Mouse (Mus musculus) MEL (cell line): ENCODE measurements around the gene Ccdc121. TPM values are rescaled to one million over a fixed set of nuclear protein-coding genes. Genes with fewer than 3 reads are reported as not detected.

Experiments used
- DNase-seq: peaks from one replicate; pipeline ENCODE4 v3.0.0; 2011; ENCODE audit warnings: low read depth, low spot score
- H3K27ac ChIP-seq: 2 replicates; pipeline ENCODE4 v1.5.1; 2012; ENCODE audit warnings: low read depth, mild to moderate bottlenecking, control low read depth, low read length, moderate library complexity; ENCODE audit not compliant: control insufficient read depth
- H3K27me3 ChIP-seq, 2 experiments: fragments of 150-350 bp in 1 of 2; sonication (generic) in 1 of 2; 2 replicates each; pipeline ENCODE4 v1.6.1; 2012; ENCODE audit warnings: low read length in 2 of 2, mild to moderate bottlenecking in 2 of 2, improper control_type of control experiment in 1 of 2, moderate library complexity in 1 of 2; ENCODE audit not compliant: insufficient read depth in 2 of 2, control insufficient read depth in 1 of 2
- H3K36me3 ChIP-seq, 2 experiments: 2 replicates each; pipeline ENCODE4 v1.6.1; 2012 to 2014; ENCODE audit warnings: low read length in 2 of 2, improper control_type of control experiment in 1 of 2, inconsistent platforms in 1 of 2, mild to moderate bottlenecking in 1 of 2; ENCODE audit not compliant: insufficient read depth in 2 of 2, control insufficient read depth in 1 of 2
- H3K4me1 ChIP-seq, 2 experiments: fragments of 150-350 bp in 1 of 2; sonication (generic) in 1 of 2; 2 replicates each; pipeline ENCODE4 v1.6.1; 2012; ENCODE audit warnings: low read length in 2 of 2, improper control_type of control experiment in 1 of 2, mild to moderate bottlenecking in 1 of 2; ENCODE audit not compliant: insufficient read depth in 2 of 2, control insufficient read depth in 1 of 2
- H3K4me3 ChIP-seq, 2 experiments: fragments of 150-350 bp in 1 of 2; sonication (generic) in 1 of 2; 2 replicates each; pipeline ENCODE4 v1.5.1; 2012; ENCODE audit warnings: low read depth in 2 of 2, low read length in 2 of 2, mild to moderate bottlenecking in 2 of 2, moderate library complexity in 2 of 2, control low read depth in 1 of 2, improper control_type of control experiment in 1 of 2; ENCODE audit not compliant: control insufficient read depth in 1 of 2, insufficient read depth in 1 of 2
- H3K79me2 ChIP-seq: 2 replicates; pipeline ENCODE4 v1.6.1; 2012; ENCODE audit warnings: mild to moderate bottlenecking, low read length, moderate library complexity; ENCODE audit not compliant: control insufficient read depth, poor library complexity, insufficient read depth
- H3K9ac ChIP-seq: 2 replicates; pipeline ENCODE4 v1.6.1; 2012; ENCODE audit warnings: low read depth, mild to moderate bottlenecking, control low read depth, low read length, moderate library complexity; ENCODE audit not compliant: control insufficient read depth, poor library complexity, severe bottlenecking
- H3K9me3 ChIP-seq: fragments of 150-350 bp; sonication (generic); replicated peaks from 2 replicates; pipeline ENCODE4 v1.6.1; 2012; ENCODE audit warnings: mild to moderate bottlenecking, low read length, improper control_type of control experiment, moderate library complexity; ENCODE audit not compliant: insufficient read depth
- HCFC1 ChIP-seq: IDR thresholded peaks from 2 replicates; pipeline ENCODE4 v1.6.1; 2012; ENCODE audit warnings: low read depth, mild to moderate bottlenecking, inconsistent platforms, low read length, improper control_type of control experiment, moderate library complexity
- MAFK ChIP-seq: IDR thresholded peaks from 2 replicates; pipeline ENCODE4 v1.6.1; 2011; ENCODE audit warnings: low read depth, mild to moderate bottlenecking, low read length, improper control_type of control experiment, borderline replicate concordance
- MAX ChIP-seq: IDR thresholded peaks from 2 replicates; pipeline ENCODE4 v1.6.1; 2011; ENCODE audit warnings: low read length, improper control_type of control experiment
- MAZ ChIP-seq: IDR thresholded peaks from 2 replicates; pipeline ENCODE4 v1.6.1; 2012; ENCODE audit warnings: low read depth, mild to moderate bottlenecking, inconsistent platforms, low read length, improper control_type of control experiment
- MYB ChIP-seq: IDR thresholded peaks from 2 replicates; pipeline ENCODE4 v1.6.1; 2011; ENCODE audit warnings: mild to moderate bottlenecking, low read depth, low read length, improper control_type of control experiment
- MYC ChIP-seq: IDR thresholded peaks from 2 replicates; pipeline ENCODE4 v1.6.1; 2011; ENCODE audit warnings: low read depth, mild to moderate bottlenecking, low read length, improper control_type of control experiment, moderate library complexity
- POLR2A ChIP-seq, 2 experiments: IDR thresholded peaks; 2 replicates each; pipeline ENCODE4 v1.6.1; 2011 to 2012; ENCODE audit warnings: low read length in 2 of 2, mild to moderate bottlenecking in 2 of 2, control low read depth in 1 of 2, improper control_type of control experiment in 1 of 2, low read depth in 1 of 2, moderate library complexity in 1 of 2; ENCODE audit not compliant: control insufficient read depth in 1 of 2, insufficient read depth in 1 of 2, poor library complexity in 1 of 2
- POLR2AphosphoS5 ChIP-seq: IDR thresholded peaks from 2 replicates; pipeline ENCODE4 v1.6.1; 2012; ENCODE audit warnings: low read depth, borderline replicate concordance, mild to moderate bottlenecking, inconsistent platforms, low read length, moderate library complexity, mixed read lengths
- RAD21 ChIP-seq: IDR thresholded peaks from 2 replicates; pipeline ENCODE4 v1.6.1; 2011; ENCODE audit warnings: mild to moderate bottlenecking, low read depth, low read length, improper control_type of control experiment
- RCOR1 ChIP-seq: IDR thresholded peaks from 2 replicates; pipeline ENCODE4 v1.6.1; 2012; ENCODE audit warnings: low read depth, mild to moderate bottlenecking, inconsistent platforms, low read length, improper control_type of control experiment
- TAL1 ChIP-seq: IDR thresholded peaks from 2 replicates; pipeline ENCODE4 v1.6.1; 2012; ENCODE audit warnings: mild to moderate bottlenecking, inconsistent platforms, low read length, moderate library complexity, mixed read lengths
- TBP ChIP-seq: IDR thresholded peaks from 2 replicates; pipeline ENCODE4 v1.8.0; 2011; ENCODE audit warnings: low read depth, low read length, improper control_type of control experiment
- USF1 ChIP-seq: IDR thresholded peaks from 2 replicates; pipeline ENCODE4 v1.6.1; 2014; ENCODE audit warnings: low read depth, mild to moderate bottlenecking, inconsistent platforms, low read length, improper control_type of control experiment, moderate library complexity
- polyA plus RNA-seq, 2 experiments: library from polyadenylated mRNA; stranded (reverse) in 1 of 2; unstranded in 1 of 2; fragments of >175 nt in 1 of 2; fragments of >200 nt in 1 of 2; gene quantifications; 2 replicates each; pipeline versions ENCODE4 v1.2.1 to v1.2.4; 2012; ENCODE audit warnings: low replicate concordance in 2 of 2, low read depth in 1 of 2; ENCODE audit not compliant: insufficient read length in 2 of 2, insufficient read depth in 1 of 2, missing spikeins in 1 of 2
- total RNA-seq: library from RNA; depleted of rRNA; stranded (reverse); fragments of 300-350 nt; gene quantifications from 2 replicates; pipeline ENCODE4 v1.2.3, GENCODE M21; 2012

Gene Ccdc121
- total and polyA plus RNA-seq, 3 experiments: not detected

DNA sequence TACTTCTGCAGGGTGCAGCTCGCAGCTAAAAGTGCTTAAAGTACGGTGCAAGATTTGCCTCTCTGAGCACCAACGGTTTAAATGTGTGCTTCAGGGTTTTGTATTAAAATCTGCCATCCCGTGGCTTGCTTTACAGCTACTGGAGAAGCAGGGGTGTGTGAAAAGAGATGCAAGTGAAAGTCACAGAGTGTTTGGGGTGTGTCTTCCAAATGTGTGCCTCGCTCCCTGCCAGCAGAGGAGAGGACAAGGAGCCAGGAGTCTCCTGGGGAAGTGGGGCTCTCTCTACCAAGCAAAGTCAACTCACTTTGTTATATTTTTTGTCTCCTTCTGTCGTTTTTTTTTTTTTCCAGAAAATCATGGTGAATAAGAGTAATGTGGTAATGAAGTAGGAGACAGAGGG lies 34.7 kb downstream of the Ccdc121 start:
- H3K79me2 ChIP-seq: no peaks in the 10 kb centered on the region
- H3K9me3 ChIP-seq: no peaks in the 10 kb centered on the region
- no peaks in the 10 kb centered on the region for H3K4me1 ChIP-seq
- H3K27ac ChIP-seq: no peak overlapping the region
- no peaks in the 10 kb centered on the region for H3K36me3 ChIP-seq
- peaks cover 3 to 4% of the 10 kb centered on the region in 2 experiments; a peak in 3 of 4 replicates for H3K27me3 ChIP-seq
- H3K9ac ChIP-seq: no peak overlapping the region
- no peak for TF ChIP-seq MAFK
- TF ChIP-seq, all 39 proteins: peak for 0
- DNase-seq: no peak
- H3K4me3 ChIP-seq: no peak overlapping the region

DNA sequence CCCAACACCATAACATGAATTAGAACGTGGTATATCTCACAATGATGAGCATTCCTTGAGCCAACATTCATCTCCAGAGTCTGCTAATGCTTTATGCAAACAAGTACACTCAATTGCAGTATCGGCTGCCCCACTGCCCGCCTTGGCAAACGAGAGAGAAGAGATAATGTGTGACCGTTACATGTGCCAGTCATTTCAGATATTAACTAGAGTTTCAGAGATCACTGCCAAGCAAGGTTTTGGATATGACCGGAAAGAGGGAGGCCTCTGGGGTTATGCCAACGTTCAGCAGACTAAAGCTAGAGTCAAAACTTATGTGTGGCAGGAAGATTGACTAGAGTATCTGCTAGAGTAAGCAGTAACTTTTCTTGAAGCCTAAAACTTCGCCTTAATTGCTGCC lies 35.1 kb downstream of the Ccdc121 start:
- DNase-seq: no peak
- Histone ChIP-seq H3K27ac (no peak overlapping the region), H3K36me3 (no peaks in the 10 kb centered on the region), H3K27me3 (peaks cover 3 to 4% of the 10 kb centered on the region in 2 experiments; a peak in 3 of 4 replicates), H3K4me3 (no peak overlapping the region), H3K4me1 (no peaks in the 10 kb centered on the region), H3K9ac (no peak overlapping the region), H3K79me2 (no peaks in the 10 kb centered on the region), H3K9me3 (no peaks in the 10 kb centered on the region)
- TF ChIP-seq MAZ (no peak), RCOR1 (no peak), TAL1 (no peak), MAX (no peak), HCFC1 (no peak)

DNA sequence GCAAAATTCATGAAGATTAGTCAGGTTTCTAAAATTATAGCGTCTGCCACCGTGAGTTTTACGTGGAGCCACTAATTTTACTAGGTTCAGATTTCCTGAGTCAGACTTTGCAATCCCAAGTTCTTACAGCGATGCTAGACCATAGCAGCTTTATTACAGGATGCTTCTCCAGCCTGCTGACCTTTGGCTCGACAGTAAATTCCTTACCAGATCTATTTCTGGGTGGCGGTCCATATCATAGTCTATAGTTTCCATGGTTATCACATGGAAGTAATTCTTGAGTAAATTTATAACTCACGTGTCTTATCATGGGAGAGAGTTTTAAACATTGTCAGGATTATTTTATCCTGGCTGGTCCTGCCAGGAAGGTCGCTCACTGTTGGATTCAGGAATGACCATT lies 41.8 kb downstream of the Ccdc121 start:
- peaks cover 0 to 6% of the 10 kb centered on the region in 2 experiments; a peak in 3 of 4 replicates for H3K27me3 ChIP-seq
- no peak for DNase-seq
- no peak overlapping the region for H3K27ac ChIP-seq
- H3K79me2 ChIP-seq: no peaks in the 10 kb centered on the region
- H3K4me1 ChIP-seq: no peaks in the 10 kb centered on the region
- no peak overlapping the region for H3K9ac ChIP-seq
- H3K36me3 ChIP-seq: no peaks in the 10 kb centered on the region
- H3K4me3 ChIP-seq: no peak overlapping the region
- TF ChIP-seq MYC: no peak
- no peak for TF ChIP-seq MAFK
- no peak for TF ChIP-seq RAD21
- TF ChIP-seq MYB: no peak
- TF ChIP-seq POLR2AphosphoS5: no peak
- no peak for TF ChIP-seq RCOR1
- TF ChIP-seq HCFC1: no peak
- TF ChIP-seq TBP: no peak
- no peak for TF ChIP-seq POLR2A (IDR thresholded peaks at IDR 0.05; ENCODE audit: control insufficient read depth in 1 of 2, insufficient read depth in 1 of 2, low read depth in 1 of 2, low read length in 2 of 2, poor library complexity in 1 of 2)
- TF ChIP-seq USF1: no peak
- H3K9me3 ChIP-seq: no peaks in the 10 kb centered on the region
